Mouse (Mus musculus) megakaryocyte, embryonic 14.5 days (primary cell): Measurements from ENCODE around the gene Pgm1. TPM values are rescaled to one million over a fixed set of nuclear protein-coding genes. Genes with fewer than 3 reads are reported as not detected.

Experiments
- H3K27me3 ChIP-seq: replicated peaks from 2 replicates; pipeline ENCODE3; 2012; ENCODE audit warnings: inconsistent platforms
- H3K36me3 ChIP-seq: replicated peaks from 2 replicates; pipeline ENCODE3; 2012; ENCODE audit warnings: low read length, inconsistent platforms, mixed read lengths
- H3K4me1 ChIP-seq: 2 replicates; pipeline ENCODE4 v1.6.1; 2012; ENCODE audit warnings: inconsistent platforms
- H3K4me3 ChIP-seq: replicated peaks from 2 replicates; pipeline ENCODE3; 2012; ENCODE audit warnings: moderate library complexity, mild to moderate bottlenecking, inconsistent platforms
- H3K9me3 ChIP-seq: 2 replicates; pipeline ENCODE4 v1.6.1; 2012; ENCODE audit warnings: inconsistent platforms
- FLI1 ChIP-seq: IDR thresholded peaks from 2 replicates; pipeline ENCODE4 v1.6.1; 2012; ENCODE audit warnings: low read length, inconsistent platforms, mixed read lengths
- GATA1 ChIP-seq: IDR thresholded peaks from 3 replicates; pipeline ENCODE4 v1.6.1; 2012; ENCODE audit warnings: mixed read lengths, low read length, inconsistent platforms, borderline replicate concordance
- polyA plus RNA-seq: library from polyadenylated mRNA; stranded (reverse); fragments of >175 nt; gene quantifications from 2 replicates; pipeline ENCODE4 v1.2.3, GENCODE M21; 2012; ENCODE audit warnings: low replicate concordance; ENCODE audit not compliant: insufficient read depth

The Pgm1 gene
- polyA plus RNA-seq, 1 experiment = 35.7 TPM

DNA sequence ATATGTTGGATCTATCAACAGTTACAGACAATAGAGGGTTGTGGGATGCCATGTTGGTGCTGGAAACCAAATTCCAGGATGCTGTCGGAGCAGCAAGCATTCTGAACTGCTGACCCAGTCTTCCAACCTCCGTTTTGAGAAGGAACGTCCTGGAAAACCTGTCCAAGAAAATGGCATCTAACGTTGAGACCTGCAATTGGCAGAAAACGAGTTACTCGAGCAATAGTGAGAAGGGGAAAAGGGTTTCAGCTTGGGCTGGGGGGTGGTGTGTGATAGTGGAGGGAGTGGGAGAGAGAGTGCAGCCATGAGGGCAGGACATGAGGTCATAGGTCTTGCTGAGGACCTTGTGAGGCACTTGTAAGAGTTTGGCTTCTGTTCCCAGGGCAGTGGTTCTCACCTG is 105.8 kb downstream of the Pgm1 start:
- TF ChIP-seq FLI1 = no peak
- no peak for TF ChIP-seq GATA1
- no peaks in the 10 kb centered on the region for H3K36me3 ChIP-seq
- no peaks in the 10 kb centered on the region for H3K9me3 ChIP-seq
- H3K4me3 ChIP-seq = no peak overlapping the region
- H3K4me1 ChIP-seq = no peaks in the 10 kb centered on the region
- H3K27me3 ChIP-seq = peaks cover 2% of the 10 kb centered on the region

DNA sequence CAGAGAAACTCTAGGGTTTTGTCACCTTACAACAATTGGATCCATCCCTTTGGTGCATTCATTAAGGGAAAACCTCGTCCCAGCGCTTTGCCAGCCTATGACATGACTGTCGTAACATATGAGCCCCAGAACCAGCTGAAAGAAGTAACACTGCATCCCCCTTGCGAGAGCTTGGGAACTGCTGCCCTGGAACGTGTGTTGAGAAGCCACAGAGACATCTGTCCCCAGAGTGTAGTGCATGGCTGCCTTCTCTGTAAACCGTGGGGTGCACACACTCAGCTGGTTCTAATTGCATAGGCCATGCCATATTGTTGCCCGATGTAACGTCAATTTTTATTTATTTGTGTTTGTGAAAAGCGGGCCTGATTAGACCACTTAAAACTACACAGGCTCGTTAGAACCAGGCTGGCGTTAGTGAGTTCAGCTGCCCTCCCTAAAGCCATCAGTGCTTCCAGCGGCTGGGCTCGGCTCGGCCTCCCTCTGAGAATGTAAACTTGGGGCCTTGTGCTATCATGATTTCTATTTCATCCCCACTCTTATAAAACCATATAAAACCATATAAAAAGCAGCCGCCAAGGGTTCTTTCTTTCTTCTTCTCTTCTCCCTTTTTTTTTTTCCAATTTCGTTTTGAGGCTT is 106.8 kb downstream of the Pgm1 start:
- H3K36me3 ChIP-seq = no peaks in the 10 kb centered on the region
- H3K4me3 ChIP-seq = no peak overlapping the region
- H3K27me3 ChIP-seq = peaks cover 4% of the 10 kb centered on the region
- H3K4me1 ChIP-seq = no peaks in the 10 kb centered on the region
- no peaks in the 10 kb centered on the region for H3K9me3 ChIP-seq
- no peak for TF ChIP-seq FLI1
- no peak for TF ChIP-seq GATA1

Other genes with a start within 250 kb of the Pgm1 start
- gene Alg6, start 213.8 kb upstream of the Pgm1 start, polyA plus RNA-seq = not detected in 2 replicates
- gene Efcab7, start 100.2 kb upstream of the Pgm1 start, polyA plus RNA-seq = 0.47 TPM in 1 of 2 replicates, not detected in the other
- gene Itgb3bp, start 399 bp downstream of the Pgm1 start, polyA plus RNA-seq = 1.1 TPM in 1 of 2 replicates, not detected in the other
- not detected in 2 replicates for gene Ror1, start 166.4 kb downstream of the Pgm1 start, polyA plus RNA-seq